Mouse (Mus musculus) forebrain, embryonic 16.5 days (tissue): ENCODE measurements at regions not wholly inside any gene's neighbourhood (a gene's known extent, or its start where the extent isn't known, plus 50 kb on each side); places are given as distances from the start of the nearest gene placed in this dataset.

Experiments used
- ATAC-seq: fragments of 200-750 bp; cut with Nextera tagmentation; 2 replicates; pipeline ENCODE4 v1.8.0; 2017; ENCODE audit warnings: mild to moderate bottlenecking, moderate library complexity
- H3K27ac ChIP-seq: fragments of 300-500 bp; sonication (generic); 2 replicates; pipeline ENCODE4 v1.5.1; 2014; ENCODE audit warnings: low read length, control low read depth
- H3K27me3 ChIP-seq: fragments of 300-500 bp; sonication (generic); replicated peaks from 2 replicates; pipeline ENCODE4 v1.6.1; 2014; ENCODE audit warnings: low read length; ENCODE audit not compliant: control insufficient read depth, insufficient read depth
- H3K36me3 ChIP-seq: fragments of 300-500 bp; sonication (generic); 2 replicates; pipeline ENCODE4 v1.6.1; 2014; ENCODE audit not compliant: control insufficient read depth, insufficient read depth
- H3K4me1 ChIP-seq: fragments of 300-500 bp; sonication (generic); replicated peaks from 2 replicates; pipeline ENCODE4 v1.6.1; 2014; ENCODE audit warnings: low read length; ENCODE audit not compliant: control insufficient read depth, insufficient read depth
- H3K4me2 ChIP-seq: fragments of 300-500 bp; sonication (generic); 2 replicates; pipeline ENCODE4 v1.6.1; 2014; ENCODE audit warnings: mild to moderate bottlenecking, low read length, control low read depth
- H3K4me3 ChIP-seq: fragments of 300-500 bp; sonication (generic); replicated peaks from 2 replicates; pipeline ENCODE4 v1.5.1; 2014; ENCODE audit warnings: mild to moderate bottlenecking, low read length, control low read depth
- H3K9ac ChIP-seq: fragments of 300-500 bp; sonication (generic); replicated peaks from 2 replicates; pipeline ENCODE4 v1.6.1; 2014; ENCODE audit warnings: low read depth, low read length, control low read depth
- H3K9me3 ChIP-seq: fragments of 300-500 bp; sonication (generic); 2 replicates; pipeline ENCODE4 v1.6.1; 2016; ENCODE audit warnings: low read length; ENCODE audit not compliant: control insufficient read depth
- WGBS: fragments of 180-500 bp; shearing (Covaris S2); extraction: QIAGEN DNeasy Blood & Tissue Kit; methylation state at CpG from one replicate; pipeline ENCODE4 v1.1.7; 2014; 5-methylcytosine and 5-hydroxymethylcytosine counted together

DNA sequence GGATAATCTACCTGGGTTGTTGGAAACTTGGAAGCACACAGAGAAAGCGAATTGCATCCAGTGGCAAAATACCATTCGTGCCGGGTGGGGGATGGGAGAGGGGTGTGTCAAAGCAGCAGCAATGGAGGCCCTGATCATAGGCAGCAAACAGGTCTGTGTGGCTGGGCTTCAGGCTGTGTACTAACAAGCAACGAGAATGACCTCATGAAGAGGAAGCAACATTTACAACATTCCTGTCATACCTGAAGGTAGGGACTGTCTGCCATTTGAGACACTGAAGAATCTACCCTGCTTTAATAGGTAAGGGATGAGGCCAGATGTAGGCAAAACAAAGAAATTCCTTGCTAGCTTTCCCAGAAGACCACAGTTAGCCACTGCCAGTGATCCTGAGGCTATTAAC is 62.0 kb upstream of the Arhgap21 start:
- H3K4me1 ChIP-seq, result no peaks in the 10 kb centered on the region; the same call in 1 of the 2 replicates
- H3K9ac ChIP-seq, result no peak overlapping the region
- H3K9me3 ChIP-seq, result 0 out of 2 replicates have a peak, but pooled peaks cover 2% of the 10 kb centered on the region
- H3K4me3 ChIP-seq, result no peak overlapping the region
- no peak for ATAC-seq
- H3K27ac ChIP-seq, result no peak overlapping the region
- H3K27me3 ChIP-seq, result no peaks in the 10 kb centered on the region
- WGBS, result 76% methylated on average over 4 of the region's 4 CpGs
- H3K36me3 ChIP-seq, result no peaks in the 10 kb centered on the region
- H3K4me2 ChIP-seq, result no peak overlapping the region

DNA sequence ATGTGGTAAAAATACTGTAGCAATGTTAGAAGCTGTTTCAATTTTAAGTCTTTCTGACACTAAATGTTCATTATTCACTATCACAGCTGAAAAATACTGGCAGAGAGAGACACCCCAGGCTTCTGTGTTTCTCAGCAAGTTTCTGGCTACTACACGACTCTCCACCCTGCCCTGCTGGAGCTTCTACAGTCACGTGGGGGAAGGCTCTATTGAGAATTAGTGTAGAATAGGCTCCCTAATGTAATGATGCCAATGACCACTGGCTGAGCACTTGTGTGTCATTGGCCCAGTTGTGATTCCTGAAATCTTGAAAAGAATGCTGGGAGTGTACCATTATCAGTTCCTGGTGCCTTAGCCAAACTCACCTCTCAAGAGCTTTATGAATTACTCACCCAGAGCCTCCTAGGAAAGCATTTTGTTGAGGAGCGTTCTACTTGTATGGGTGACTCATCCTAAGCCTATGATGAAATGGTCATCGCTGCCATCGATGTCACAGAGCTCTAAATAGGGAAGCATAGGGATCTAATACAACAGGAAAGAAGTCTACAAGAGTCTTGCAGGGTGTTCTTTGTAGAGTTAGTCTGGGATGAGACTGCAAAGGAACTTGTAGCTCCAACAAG is 60.8 kb upstream of the Arhgap21 start:
- Histone ChIP-seq H3K4me3 (no peak overlapping the region), H3K27ac (no peak overlapping the region), H3K36me3 (no peaks in the 10 kb centered on the region), H3K4me2 (no peak overlapping the region), H3K9me3 (0 out of 2 replicates have a peak, but pooled peaks cover 2% of the 10 kb centered on the region), H3K9ac (no peak overlapping the region), H3K4me1 (no peaks in the 10 kb centered on the region; the same call in 1 of the 2 replicates), H3K27me3 (no peaks in the 10 kb centered on the region)
- ATAC-seq, result no peak
- 72% methylated on average over 5 of the region's 5 CpGs for WGBS

DNA sequence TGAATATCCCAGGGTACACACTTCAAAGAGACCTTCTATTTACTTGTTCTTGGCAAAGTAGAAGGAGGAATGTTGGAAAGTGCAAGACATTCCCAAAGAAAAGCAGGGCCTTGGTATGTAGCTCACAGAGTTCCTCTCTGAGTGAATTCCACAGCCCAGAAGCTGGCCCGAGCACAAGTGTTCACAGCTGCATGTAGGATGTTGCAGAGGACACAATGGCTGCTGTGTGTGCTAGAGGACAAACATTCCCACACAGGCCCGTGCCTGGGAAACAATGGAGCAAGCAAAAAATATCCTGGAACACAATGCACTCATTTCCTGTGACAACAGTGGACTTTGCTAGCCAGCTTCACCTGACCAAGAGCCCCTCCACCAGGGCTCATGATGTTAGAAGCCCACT is 59.9 kb upstream of the Arhgap21 start:
- 0 out of 2 replicates have a peak, but pooled peaks cover 2% of the 10 kb centered on the region for H3K9me3 ChIP-seq
- H3K4me2 ChIP-seq, result no peak overlapping the region
- no peaks in the 10 kb centered on the region for H3K27me3 ChIP-seq
- H3K4me1 ChIP-seq, result no peaks in the 10 kb centered on the region; the same call in 1 of the 2 replicates
- no peak overlapping the region for H3K4me3 ChIP-seq
- H3K27ac ChIP-seq, result no peak overlapping the region
- no peak for ATAC-seq
- no peaks in the 10 kb centered on the region for H3K36me3 ChIP-seq
- WGBS, result 17% methylated on average over 2 of the region's 2 CpGs
- no peak overlapping the region for H3K9ac ChIP-seq

DNA sequence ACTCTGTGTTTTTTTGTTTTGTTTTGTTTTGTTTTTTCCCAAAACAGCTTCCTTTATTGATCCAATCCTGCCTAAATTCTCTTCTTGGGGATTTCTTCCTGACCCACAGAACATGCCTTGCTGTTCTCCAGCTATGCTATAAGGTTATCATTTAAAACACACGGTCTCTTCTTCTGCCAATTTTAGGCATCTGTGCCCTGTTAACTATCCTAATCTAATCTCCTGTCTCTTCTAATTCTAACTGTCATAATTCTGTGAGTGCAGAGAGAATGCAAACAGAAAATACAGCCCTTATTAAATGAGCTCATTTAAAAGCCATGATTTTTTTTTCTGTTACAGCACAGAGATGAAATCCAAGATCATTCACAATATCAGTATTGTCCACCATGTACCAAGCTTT is 49.9 kb upstream of the Arhgap21 start:
- no peak overlapping the region for H3K4me3 ChIP-seq
- no peaks in the 10 kb centered on the region for H3K27me3 ChIP-seq
- WGBS, result 93% methylated on average over 1 of the region's 1 CpGs
- no peaks in the 10 kb centered on the region for H3K9me3 ChIP-seq
- H3K4me2 ChIP-seq, result no peak overlapping the region
- no peak for ATAC-seq
- no peaks in the 10 kb centered on the region for H3K4me1 ChIP-seq
- H3K36me3 ChIP-seq, result no peaks in the 10 kb centered on the region
- no peak overlapping the region for H3K27ac ChIP-seq
- no peak overlapping the region for H3K9ac ChIP-seq
